Mouse (Mus musculus) heart, embryonic 12.5 days (tissue): ENCODE results near the gene Coro1b. TPM values are rescaled to one million over a fixed set of nuclear protein-coding genes. Genes with fewer than 3 reads are reported as not detected.

Source experiments
- ATAC-seq: fragments of 200-750 bp; cut with Nextera tagmentation; 2 replicates; pipeline ENCODE4 v1.8.0; 2017; ENCODE audit warnings: moderate TSS enrichment, moderate library complexity; ENCODE audit not compliant: insufficient number of reproducible peaks, low FRiP score
- H3K27ac ChIP-seq: fragments of 300-500 bp; sonication (generic); 2 replicates; pipeline ENCODE4 v1.5.1; 2016; ENCODE audit warnings: mild to moderate bottlenecking, moderate library complexity; ENCODE audit not compliant: poor library complexity, severe bottlenecking
- H3K27me3 ChIP-seq: fragments of 300-500 bp; sonication (generic); replicated peaks from 2 replicates; pipeline ENCODE4 v1.6.1; 2016; ENCODE audit warnings: mild to moderate bottlenecking, moderate library complexity
- H3K36me3 ChIP-seq: fragments of 300-500 bp; sonication (generic); 2 replicates; pipeline ENCODE4 v1.6.1; 2016; ENCODE audit warnings: mild to moderate bottlenecking, moderate library complexity
- H3K4me1 ChIP-seq: fragments of 300-500 bp; sonication (generic); replicated peaks from 2 replicates; pipeline ENCODE4 v1.6.1; 2016; ENCODE audit warnings: mild to moderate bottlenecking
- H3K4me2 ChIP-seq: fragments of 300-500 bp; sonication (generic); 2 replicates; pipeline ENCODE4 v1.6.1; 2016; ENCODE audit warnings: mild to moderate bottlenecking, moderate library complexity
- H3K4me3 ChIP-seq: fragments of 300-500 bp; sonication (generic); 2 replicates; pipeline ENCODE4 v1.5.1; 2016; ENCODE audit warnings: mild to moderate bottlenecking
- H3K9ac ChIP-seq: fragments of 300-500 bp; sonication (generic); 2 replicates; pipeline ENCODE4 v1.6.1; 2016; ENCODE audit warnings: mild to moderate bottlenecking, moderate library complexity
- H3K9me3 ChIP-seq: fragments of 300-500 bp; sonication (generic); replicated peaks from 2 replicates; pipeline ENCODE4 v1.6.1; 2016; ENCODE audit warnings: mild to moderate bottlenecking, moderate library complexity
- WGBS: fragments of 180-500 bp; shearing (Covaris S2); methylation state at CpG from one replicate; pipeline ENCODE4 v1.1.7; 2016; 5-methylcytosine and 5-hydroxymethylcytosine counted together
- polyA plus RNA-seq: library from polyadenylated mRNA; unstranded; fragments of >200 nt; fragmentation: Nextera tagmentation; extraction: Ambion mirVana; gene quantifications from 2 replicates; pipeline ENCODE4 v1.2.1, GENCODE M21; 2016

The Coro1b gene
- 115 and 122 TPM in 2 replicates for polyA plus RNA-seq

GRCm38 (mm10) chr19:4148491-4148806 lies at the start of gene Coro1b:
Gene Coro1b, plus strand, starts transcription at chr19:4148619.
- Histone ChIP-seq H3K4me2 (peak within 1 kb of the TSS; percentile 88), H3K4me3 (peak within 1 kb of the TSS; percentile 97), H3K9me3 (0 out of 2 replicates have a peak, but pooled peaks cover 5% of the 10 kb centered on the region), H3K4me1 (peaks cover 43% of the 10 kb centered on the region), H3K36me3 (peaks cover 36% of the 10 kb centered on the region), H3K27ac (peak within 1 kb of the TSS; percentile 75), H3K9ac (peak within 1 kb of the TSS; percentile 97), H3K27me3 (no peaks in the 10 kb centered on the region)
- peak; percentile 95 for ATAC-seq
- under 1% methylated on average over 32 of the region's 33 CpGs for WGBS

- Histone ChIP-seq H3K36me3 (peaks cover 8% of the 10 kb centered on the region; the same call in 1 of the 2 replicates), H3K9me3 (no peaks in the 10 kb centered on the region), H3K27ac (no peak overlapping the region), H3K27me3 (peaks cover 43% of the 10 kb centered on the region), H3K4me3 (peak overlapping the region; percentile 59; the same call in 1 of the 2 replicates), H3K4me1 (peaks cover 41% of the 10 kb centered on the region), H3K9ac (no peak overlapping the region), H3K4me2 (peak overlapping the region; percentile 95)
- no peak; the same call in 1 of the 2 replicates for ATAC-seq
- 10% methylated on average over 9 of the region's 9 CpGs for WGBS
These were observed 49.4 kb upstream of the Coro1b start for GRCm38 (mm10) chr19:4099056-4099455.

- Histone ChIP-seq H3K9ac (peak within 1 kb of the TSS; percentile 65), H3K27ac (peak within 1 kb of the TSS; percentile 4; the same call in 1 of the 2 replicates), H3K9me3 (no peaks in the 10 kb centered on the region), H3K4me2 (peak within 1 kb of the TSS; percentile 95), H3K36me3 (peaks cover 13% of the 10 kb centered on the region; the same call in 1 of the 2 replicates), H3K4me1 (peaks cover 41% of the 10 kb centered on the region), H3K4me3 (peak within 1 kb of the TSS; percentile 59), H3K27me3 (peaks cover 46% of the 10 kb centered on the region)
- WGBS: 1% methylated on average over 53 of the region's 53 CpGs
- ATAC-seq: peak; percentile 51
These were observed 48.3 kb upstream of the Coro1b start, which contains the start of gene Pitpnm1 for GRCm38 (mm10) chr19:4099837-4100717. Gene Pitpnm1, plus strand, starts transcription at chr19:4099998.

- Histone ChIP-seq H3K4me1 (peaks cover 41% of the 10 kb centered on the region), H3K9ac (peak overlapping the region; percentile 65), H3K9me3 (no peaks in the 10 kb centered on the region), H3K4me3 (peak overlapping the region; percentile 59), H3K4me2 (peak overlapping the region; percentile 95), H3K27ac (no peak overlapping the region), H3K36me3 (peaks cover 19% of the 10 kb centered on the region; the same call in 1 of the 2 replicates), H3K27me3 (peaks cover 50% of the 10 kb centered on the region)
- WGBS: under 1% methylated on average over 51 of the region's 52 CpGs
- ATAC-seq: no peak
These were observed 47.6 kb upstream of the Coro1b start for GRCm38 (mm10) chr19:4100718-4101261.

- no peak for ATAC-seq
- Histone ChIP-seq H3K4me1 (peaks cover 37% of the 10 kb centered on the region), H3K27me3 (peaks cover 50% of the 10 kb centered on the region), H3K9ac (no peak overlapping the region), H3K27ac (no peak overlapping the region), H3K4me3 (0 out of 2 replicates have a peak overlapping the region, but pooled peaks have one; percentile 59), H3K9me3 (no peaks in the 10 kb centered on the region), H3K36me3 (peaks cover 19% of the 10 kb centered on the region; the same call in 1 of the 2 replicates), H3K4me2 (peak overlapping the region; percentile 95; the same call in 1 of the 2 replicates)
- 69% methylated on average over 6 of the region's 6 CpGs for WGBS
These were observed 47.0 kb upstream of the Coro1b start for GRCm38 (mm10) chr19:4101466-4101865.

- Histone ChIP-seq H3K27ac (no peak overlapping the region), H3K27me3 (peaks cover 50% of the 10 kb centered on the region), H3K9ac (no peak overlapping the region), H3K4me1 (peaks cover 36% of the 10 kb centered on the region), H3K4me3 (no peak overlapping the region), H3K4me2 (no peak overlapping the region), H3K9me3 (no peaks in the 10 kb centered on the region), H3K36me3 (peaks cover 19% of the 10 kb centered on the region; the same call in 1 of the 2 replicates)
- no peak for ATAC-seq
- 79% methylated on average over 2 of the region's 2 CpGs for WGBS
These were observed 46.4 kb upstream of the Coro1b start for GRCm38 (mm10) chr19:4102049-4102448.

- ATAC-seq: no peak
- Histone ChIP-seq H3K9me3 (no peaks in the 10 kb centered on the region), H3K27me3 (peaks cover 50% of the 10 kb centered on the region), H3K36me3 (peaks cover 19% of the 10 kb centered on the region; the same call in 1 of the 2 replicates), H3K4me1 (peaks cover 33% of the 10 kb centered on the region), H3K4me2 (no peak overlapping the region), H3K27ac (no peak overlapping the region), H3K4me3 (no peak overlapping the region), H3K9ac (no peak overlapping the region)
- 89% methylated on average over 12 of the region's 12 CpGs for WGBS
These were observed 45.8 kb upstream of the Coro1b start for GRCm38 (mm10) chr19:4102626-4103025.

GRCm38 (mm10) chr19:4103294-4103693 lies 45.1 kb upstream of the Coro1b start:
- H3K27me3 ChIP-seq: peaks cover 50% of the 10 kb centered on the region
- H3K4me3 ChIP-seq: no peak overlapping the region
- no peaks in the 10 kb centered on the region for H3K9me3 ChIP-seq
- H3K36me3 ChIP-seq: peaks cover 19% of the 10 kb centered on the region; the same call in 1 of the 2 replicates
- no peak overlapping the region for H3K27ac ChIP-seq
- WGBS: 92% methylated on average over 18 of the region's 18 CpGs
- H3K9ac ChIP-seq: no peak overlapping the region
- H3K4me1 ChIP-seq: peaks cover 28% of the 10 kb centered on the region
- no peak overlapping the region for H3K4me2 ChIP-seq
- no peak for ATAC-seq

GRCm38 (mm10) chr19:4103792-4104191 lies 44.6 kb upstream of the Coro1b start:
- Histone ChIP-seq H3K27ac (no peak overlapping the region), H3K9ac (no peak overlapping the region), H3K27me3 (peaks cover 50% of the 10 kb centered on the region), H3K36me3 (peaks cover 19% of the 10 kb centered on the region; the same call in 1 of the 2 replicates), H3K4me1 (peaks cover 23% of the 10 kb centered on the region), H3K4me2 (no peak overlapping the region), H3K9me3 (no peaks in the 10 kb centered on the region), H3K4me3 (no peak overlapping the region)
- no peak for ATAC-seq
- WGBS: 41% methylated on average over 3 of the region's 3 CpGs

GRCm38 (mm10) chr19:4104675-4105194 lies 43.7 kb upstream of the Coro1b start:
- WGBS: 83% methylated on average over 16 of the region's 16 CpGs
- ATAC-seq: no peak
- Histone ChIP-seq H3K27me3 (peaks cover 50% of the 10 kb centered on the region), H3K36me3 (peaks cover 19% of the 10 kb centered on the region; the same call in 1 of the 2 replicates), H3K9ac (no peak overlapping the region), H3K9me3 (no peaks in the 10 kb centered on the region), H3K4me3 (no peak overlapping the region), H3K27ac (no peak overlapping the region), H3K4me1 (peaks cover 14% of the 10 kb centered on the region), H3K4me2 (no peak overlapping the region)

GRCm38 (mm10) chr19:4106654-4107053 lies 41.8 kb upstream of the Coro1b start:
- no peak overlapping the region for H3K27ac ChIP-seq
- no peak for ATAC-seq
- no peaks in the 10 kb centered on the region for H3K4me1 ChIP-seq
- H3K27me3 ChIP-seq: peaks cover 34% of the 10 kb centered on the region
- H3K9me3 ChIP-seq: no peaks in the 10 kb centered on the region
- H3K4me2 ChIP-seq: no peak overlapping the region
- H3K9ac ChIP-seq: no peak overlapping the region
- no peak overlapping the region for H3K4me3 ChIP-seq
- 82% methylated on average over 14 of the region's 14 CpGs for WGBS
- peaks cover 26% of the 10 kb centered on the region for H3K36me3 ChIP-seq
